Mouse (Mus musculus): Measurements from ENCODE around the gene Dact3.

DNA sequence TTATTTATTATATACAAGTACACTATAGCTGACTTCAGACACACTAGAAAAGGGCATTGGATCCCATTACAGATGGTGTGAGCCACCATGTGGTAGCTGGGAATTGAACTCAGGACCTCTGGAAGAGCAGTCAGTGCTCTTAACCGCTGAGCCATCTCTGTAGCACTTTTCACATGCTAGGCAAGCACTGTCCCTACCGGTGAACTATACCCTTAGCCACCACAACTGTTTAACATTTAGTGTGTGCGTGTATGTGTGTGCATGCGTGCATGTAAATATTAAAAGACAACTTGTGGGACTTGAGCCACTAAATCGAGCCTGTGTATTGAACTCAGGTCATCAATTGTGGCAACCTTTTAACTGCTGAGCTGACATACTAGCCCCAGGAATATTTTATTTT is 28.3 kb upstream of the Dact3 start:
- TF ChIP-seq CTCF (IDR thresholded peaks at IDR 0.05; ENCODE audit: extremely low read depth, insufficient read depth, insufficient read length, insufficient replicate concordance) (no peak), POLR2A (IDR thresholded peaks at IDR 0.05; ENCODE audit: low read depth, low read length) (no peak)

All from spleen, adult 2 months (tissue).